Mouse (Mus musculus): ENCODE data around the gene Tgfbr3. TPM values are rescaled to one million over a fixed set of nuclear protein-coding genes. Genes with fewer than 3 reads are reported as not detected.
"Not testable (repeated sequence)": the region's sequence is repeated elsewhere in the genome, so short reads cannot be mapped to it uniquely, and the experiment has no call there.

The Tgfbr3 gene
- polyA plus RNA-seq, 1 experiment from 2014 or later = 12.4 TPM

GRCm38 (mm10) chr5:107253395-107253794, 36.0 kb downstream of the Tgfbr3 start:
- no peak for DNase-seq (ENCODE audit: low spot score)
- no peak for ATAC-seq (ENCODE audit: insufficient number of reproducible peaks, low FRiP score, low TSS enrichment, low read depth)
- H3K4me2 ChIP-seq (ENCODE audit: low read depth, severe bottlenecking) = no peak overlapping the region
- peaks cover 17% of the 10 kb centered on the region for H3K4me1 ChIP-seq (ENCODE audit: control insufficient read depth, insufficient read depth, low read length)
- H3K9ac ChIP-seq (ENCODE audit: low read length) = no peak overlapping the region
- H3K9me3 ChIP-seq (ENCODE audit: control insufficient read depth, low read length) = no peaks in the 10 kb centered on the region
- no peak overlapping the region for H3K27ac ChIP-seq (replicated peaks; ENCODE audit: low read depth, low read length)
- no peaks in the 10 kb centered on the region for H3K27me3 ChIP-seq (ENCODE audit: control insufficient read depth, insufficient read depth, low read length)
- no peaks in the 10 kb centered on the region for H3K36me3 ChIP-seq (ENCODE audit: control insufficient read depth, insufficient read depth, low read length)
- no peak overlapping the region for H3K4me3 ChIP-seq (ENCODE audit: low read depth, low read length)
- 95% methylated on average over 3 of the region's 3 CpGs for whole genome bisulfite sequencing

DNA sequence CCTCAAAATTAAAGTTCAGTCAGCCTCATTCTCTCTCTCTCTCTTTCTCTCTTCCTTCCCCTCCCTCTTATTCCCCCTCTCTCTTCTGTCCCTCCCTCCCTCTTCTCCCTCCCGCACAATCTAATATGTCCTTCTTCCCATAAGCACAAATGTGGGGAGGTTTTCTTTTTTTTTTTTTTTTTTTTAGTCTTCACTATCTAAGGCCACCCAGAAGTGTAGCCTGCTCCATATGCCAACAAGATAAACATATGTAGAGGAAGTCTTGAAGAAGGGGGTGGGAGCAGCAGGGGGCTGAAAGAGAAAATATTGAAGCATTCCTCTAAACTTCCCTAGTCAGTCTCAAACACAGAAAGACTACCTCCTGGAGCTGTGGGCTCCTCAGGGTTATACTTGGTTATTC, 37.0 kb downstream of the Tgfbr3 start:
- no peak overlapping the region for H3K4me2 ChIP-seq (ENCODE audit: low read depth, severe bottlenecking)
- H3K9ac ChIP-seq (ENCODE audit: low read length) = no peak overlapping the region
- H3K4me1 ChIP-seq (ENCODE audit: control insufficient read depth, insufficient read depth, low read length) = peaks cover 17% of the 10 kb centered on the region
- WGBS = 44% methylated on average over 1 of the region's 1 CpGs
- H3K36me3 ChIP-seq (ENCODE audit: control insufficient read depth, insufficient read depth, low read length) = no peaks in the 10 kb centered on the region
- no peak for DNase-seq (ENCODE audit: low spot score)
- H3K9me3 ChIP-seq (ENCODE audit: control insufficient read depth, low read length) = no peaks in the 10 kb centered on the region
- H3K4me3 ChIP-seq (ENCODE audit: low read depth, low read length) = no peak overlapping the region
- no peak for ATAC-seq (ENCODE audit: insufficient number of reproducible peaks, low FRiP score, low TSS enrichment, low read depth)
- no peaks in the 10 kb centered on the region for H3K27me3 ChIP-seq (ENCODE audit: control insufficient read depth, insufficient read depth, low read length)
- H3K27ac ChIP-seq (replicated peaks; ENCODE audit: low read depth, low read length) = 0 out of 2 replicates have a peak overlapping the region, but pooled peaks have one; percentile 21

DNA sequence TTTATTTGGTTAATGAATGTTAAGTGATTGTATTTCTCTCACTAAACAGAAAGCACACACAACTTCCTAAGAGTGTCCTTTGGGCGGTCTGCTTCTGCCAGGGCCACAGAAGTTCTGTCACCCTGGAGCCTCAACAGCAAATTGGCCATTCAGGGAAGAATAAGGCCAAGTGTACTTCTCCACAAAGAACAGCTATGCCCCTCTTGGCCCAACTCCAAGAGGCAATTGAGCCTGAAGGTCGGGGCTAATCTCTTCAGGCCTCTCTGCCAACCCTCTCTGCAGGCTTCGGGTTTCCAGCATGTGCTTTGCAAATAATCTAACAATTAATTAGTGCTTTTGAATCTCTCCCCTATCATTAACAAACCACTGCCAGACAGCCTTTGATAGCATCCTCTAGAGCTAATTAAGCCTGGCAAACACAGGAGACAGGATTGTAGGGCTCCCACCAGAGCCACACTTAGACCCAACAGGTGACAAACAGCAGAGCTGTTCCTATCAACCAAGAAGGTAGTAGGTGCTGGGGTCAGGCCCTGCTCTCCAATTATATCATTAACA, 37.6 kb downstream of the Tgfbr3 start:
- H3K4me1 ChIP-seq (ENCODE audit: control insufficient read depth, insufficient read depth, low read length) = peaks cover 17% of the 10 kb centered on the region
- H3K27me3 ChIP-seq (ENCODE audit: control insufficient read depth, insufficient read depth, low read length) = no peaks in the 10 kb centered on the region
- no peak overlapping the region for H3K4me2 ChIP-seq (ENCODE audit: low read depth, severe bottlenecking)
- H3K4me3 ChIP-seq (ENCODE audit: low read depth, low read length) = no peak overlapping the region
- H3K27ac ChIP-seq (replicated peaks; ENCODE audit: low read depth, low read length) = no peak overlapping the region
- H3K9ac ChIP-seq (ENCODE audit: low read length) = no peak overlapping the region
- H3K9me3 ChIP-seq (ENCODE audit: control insufficient read depth, low read length) = no peaks in the 10 kb centered on the region
- no peak for ATAC-seq (ENCODE audit: insufficient number of reproducible peaks, low FRiP score, low TSS enrichment, low read depth)
- DNase-seq (ENCODE audit: low spot score) = no peak
- WGBS = 11% methylated on average over 3 of the region's 3 CpGs
- no peaks in the 10 kb centered on the region for H3K36me3 ChIP-seq (ENCODE audit: control insufficient read depth, insufficient read depth, low read length)

DNA sequence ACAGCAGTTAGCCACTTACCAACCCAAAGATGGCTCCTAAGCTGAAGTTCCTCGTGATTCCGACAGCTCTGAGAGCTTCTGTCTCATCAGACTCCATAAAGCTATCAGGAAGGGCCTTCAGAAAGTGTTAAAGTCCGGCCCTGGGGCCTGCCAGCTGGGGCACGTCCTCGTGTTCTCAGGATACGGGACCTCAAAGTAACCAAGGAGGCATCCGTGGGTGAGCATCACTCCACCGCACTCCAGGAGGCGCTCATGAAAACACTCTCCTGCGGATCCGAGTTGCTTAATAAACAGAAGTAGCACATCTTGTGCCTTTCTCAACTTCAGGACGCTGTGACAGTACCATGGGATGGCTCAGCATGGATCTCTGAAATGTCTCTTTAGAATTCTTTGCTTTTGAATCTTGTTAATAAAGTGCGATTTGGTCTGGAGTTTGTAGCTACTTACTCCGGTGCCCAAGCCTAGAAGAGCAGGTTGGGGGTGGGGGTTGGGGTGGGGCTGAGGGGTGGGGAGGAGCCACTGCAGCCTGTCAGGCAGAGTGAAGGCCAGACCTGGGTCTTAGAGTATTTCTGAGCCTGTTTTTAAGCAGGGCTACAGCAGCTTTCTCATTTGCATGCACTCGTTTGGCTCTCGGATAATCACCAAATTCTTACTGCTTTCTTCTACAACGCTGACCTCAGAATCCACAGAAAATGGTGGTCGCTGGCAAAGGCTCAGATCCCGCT, 38.7 kb downstream of the Tgfbr3 start:
- ATAC-seq (ENCODE audit: insufficient number of reproducible peaks, low FRiP score, low TSS enrichment, low read depth) (no peak), DNase-seq (ENCODE audit: low spot score) (no peak)
- no peaks in the 10 kb centered on the region for H3K27me3 ChIP-seq (ENCODE audit: control insufficient read depth, insufficient read depth, low read length)
- H3K36me3 ChIP-seq (ENCODE audit: control insufficient read depth, insufficient read depth, low read length) = no peaks in the 10 kb centered on the region
- 15% methylated on average over 19 of the region's 19 CpGs for WGBS
- no peak overlapping the region for H3K4me3 ChIP-seq (ENCODE audit: low read depth, low read length)
- peaks cover 17% of the 10 kb centered on the region for H3K4me1 ChIP-seq (ENCODE audit: control insufficient read depth, insufficient read depth, low read length)
- no peak overlapping the region for H3K9ac ChIP-seq (ENCODE audit: low read length)
- H3K9me3 ChIP-seq (ENCODE audit: control insufficient read depth, low read length) = no peaks in the 10 kb centered on the region
- H3K27ac ChIP-seq (replicated peaks; ENCODE audit: low read depth, low read length) = no peak overlapping the region
- no peak overlapping the region for H3K4me2 ChIP-seq (ENCODE audit: low read depth, severe bottlenecking)

DNA sequence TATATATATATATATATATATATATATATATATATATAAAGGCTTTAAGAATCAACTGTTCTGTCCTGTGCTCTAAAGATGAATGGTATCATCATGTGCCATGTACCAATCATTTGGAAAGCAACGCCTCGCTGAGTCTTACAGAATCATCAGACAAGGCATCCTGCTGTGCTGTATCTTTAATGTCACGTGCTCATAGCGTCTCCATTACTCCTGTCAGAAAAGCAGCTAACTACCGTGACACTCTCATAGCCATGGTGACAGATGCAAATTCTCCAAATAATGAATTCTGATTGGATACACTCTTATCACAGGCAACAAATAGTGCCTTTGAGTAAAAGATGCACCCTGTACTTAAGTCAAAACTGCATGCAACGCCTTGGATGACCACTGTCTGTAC, 40.7 kb downstream of the Tgfbr3 start:
- no peak overlapping the region for H3K4me3 ChIP-seq (ENCODE audit: low read depth, low read length)
- no peaks in the 10 kb centered on the region for H3K36me3 ChIP-seq (ENCODE audit: control insufficient read depth, insufficient read depth, low read length)
- H3K4me1 ChIP-seq (ENCODE audit: control insufficient read depth, insufficient read depth, low read length) = peaks cover 17% of the 10 kb centered on the region
- no peak for DNase-seq (ENCODE audit: low spot score)
- WGBS = 90% methylated on average over 6 of the region's 6 CpGs
- no peaks in the 10 kb centered on the region for H3K27me3 ChIP-seq (ENCODE audit: control insufficient read depth, insufficient read depth, low read length)
- no peak overlapping the region for H3K27ac ChIP-seq (replicated peaks; ENCODE audit: low read depth, low read length)
- ATAC-seq (ENCODE audit: insufficient number of reproducible peaks, low FRiP score, low TSS enrichment, low read depth) = no peak
- no peak overlapping the region for H3K9ac ChIP-seq (ENCODE audit: low read length)
- H3K4me2 ChIP-seq (ENCODE audit: low read depth, severe bottlenecking) = no peak overlapping the region
- H3K9me3 ChIP-seq (ENCODE audit: control insufficient read depth, low read length) = no peaks in the 10 kb centered on the region

DNA sequence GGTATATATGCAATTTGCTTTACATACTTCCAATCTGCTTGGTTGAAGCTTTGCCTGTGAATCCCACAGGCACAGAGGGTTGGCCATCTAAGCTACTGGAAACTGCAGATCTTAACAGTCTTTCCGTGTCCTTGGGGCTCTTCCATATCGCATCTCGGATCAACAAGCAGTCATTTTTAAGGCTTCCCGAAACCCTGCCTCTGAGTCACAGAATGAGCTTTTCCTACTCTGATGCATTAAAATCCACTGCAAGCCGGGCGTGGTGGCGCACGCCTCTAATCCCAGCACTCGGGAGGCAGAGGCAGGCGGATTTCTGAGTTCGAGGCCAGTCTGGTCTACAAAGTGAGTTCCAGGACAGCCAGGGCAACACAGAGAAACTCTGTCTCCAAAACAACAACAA, 41.1 kb downstream of the Tgfbr3 start:
- WGBS = 93% methylated on average over 11 of the region's 11 CpGs
- not testable (repeated sequence) for H3K27ac ChIP-seq (replicated peaks; ENCODE audit: low read depth, low read length); H3K9ac ChIP-seq (ENCODE audit: low read length); H3K4me2 ChIP-seq (ENCODE audit: low read depth, severe bottlenecking); ATAC-seq (ENCODE audit: insufficient number of reproducible peaks, low FRiP score, low TSS enrichment, low read depth); H3K27me3 ChIP-seq (ENCODE audit: control insufficient read depth, insufficient read depth, low read length); H3K4me3 ChIP-seq (ENCODE audit: low read depth, low read length); H3K36me3 ChIP-seq (ENCODE audit: control insufficient read depth, insufficient read depth, low read length); DNase-seq (ENCODE audit: low spot score); H3K9me3 ChIP-seq (ENCODE audit: control insufficient read depth, low read length)
- H3K4me1 ChIP-seq (ENCODE audit: control insufficient read depth, insufficient read depth, low read length) = peaks cover 17% of the 10 kb centered on the region

DNA sequence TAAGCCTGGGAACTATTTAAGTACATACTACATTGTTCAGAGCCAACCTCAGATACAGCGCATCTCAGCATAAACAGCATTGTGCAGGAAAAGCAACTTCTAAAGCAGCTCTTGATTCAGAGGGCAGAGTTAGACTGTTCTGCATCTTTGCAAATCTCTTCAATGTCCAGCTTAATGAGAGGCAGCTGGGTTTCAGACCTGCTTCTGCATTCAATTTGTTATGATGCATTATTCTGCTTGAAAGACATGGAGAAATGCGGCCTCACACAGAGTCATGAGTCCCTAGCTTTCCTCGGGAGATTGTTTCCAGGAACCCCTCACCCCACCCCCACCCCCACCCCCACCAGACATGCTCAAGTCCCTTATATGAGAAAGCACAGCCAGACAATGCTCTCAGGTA, 41.6 kb downstream of the Tgfbr3 start:
- Histone ChIP-seq H3K27me3 (ENCODE audit: control insufficient read depth, insufficient read depth, low read length) (no peaks in the 10 kb centered on the region), H3K9me3 (ENCODE audit: control insufficient read depth, low read length) (no peaks in the 10 kb centered on the region), H3K4me1 (ENCODE audit: control insufficient read depth, insufficient read depth, low read length) (peaks cover 14% of the 10 kb centered on the region), H3K9ac (ENCODE audit: low read length) (no peak overlapping the region), H3K27ac (replicated peaks; ENCODE audit: low read depth, low read length) (no peak overlapping the region), H3K4me2 (ENCODE audit: low read depth, severe bottlenecking) (no peak overlapping the region), H3K36me3 (ENCODE audit: control insufficient read depth, insufficient read depth, low read length) (no peaks in the 10 kb centered on the region), H3K4me3 (ENCODE audit: low read depth, low read length) (no peak overlapping the region)
- no peak for DNase-seq (ENCODE audit: low spot score)
- WGBS = 30% methylated on average over 3 of the region's 3 CpGs
- ATAC-seq (ENCODE audit: insufficient number of reproducible peaks, low FRiP score, low TSS enrichment, low read depth) = no peak

DNA sequence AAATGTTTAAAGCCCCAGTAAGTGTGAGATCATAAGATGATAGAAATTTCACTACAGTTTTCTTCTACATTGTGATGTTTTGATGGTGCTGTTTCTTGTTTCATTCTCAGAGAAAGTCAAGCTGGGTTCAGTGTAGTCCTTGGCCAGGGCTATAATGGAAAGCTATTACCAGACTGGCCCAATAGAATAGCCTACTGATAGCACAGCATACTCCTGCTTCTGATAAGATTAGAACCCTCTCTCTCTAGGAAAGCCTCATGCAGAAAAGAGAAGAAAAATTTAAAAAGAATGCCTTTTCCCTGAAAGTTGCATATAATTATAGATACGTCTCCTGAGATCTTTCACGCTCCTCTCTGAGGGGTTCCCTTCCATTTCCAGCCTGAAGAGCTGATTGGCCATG, 46.0 kb downstream of the Tgfbr3 start:
- DNase-seq (ENCODE audit: low spot score) = no peak
- 97% methylated on average over 2 of the region's 2 CpGs for WGBS
- no peak for ATAC-seq (ENCODE audit: insufficient number of reproducible peaks, low FRiP score, low TSS enrichment, low read depth)

More for the DNA sequence above, 46.0 kb downstream of the Tgfbr3 start:
- Histone ChIP-seq H3K4me3 (ENCODE audit: low read depth, low read length) (no peak overlapping the region), H3K4me2 (ENCODE audit: low read depth, severe bottlenecking) (no peak overlapping the region), H3K27ac (replicated peaks; ENCODE audit: low read depth, low read length) (no peak overlapping the region), H3K9me3 (ENCODE audit: control insufficient read depth, low read length) (no peaks in the 10 kb centered on the region), H3K36me3 (ENCODE audit: control insufficient read depth, insufficient read depth, low read length) (no peaks in the 10 kb centered on the region), H3K27me3 (ENCODE audit: control insufficient read depth, insufficient read depth, low read length) (no peaks in the 10 kb centered on the region), H3K4me1 (ENCODE audit: control insufficient read depth, insufficient read depth, low read length) (peaks cover under 1% of the 10 kb centered on the region; the same call in 1 of the 2 replicates), H3K9ac (ENCODE audit: low read length) (no peak overlapping the region)
